Mouse (Mus musculus) stomach, embryonic 16.5 days (tissue): Measurements from ENCODE around the gene Ccdc28a. TPM values are rescaled to one million over a fixed set of nuclear protein-coding genes. Genes with fewer than 3 reads are reported as not detected.

Experiments
- ATAC-seq: fragments of 200-750 bp; cut with Nextera tagmentation; 2 replicates; pipeline ENCODE4 v1.8.0; 2017; ENCODE audit warnings: moderate number of reproducible peaks, moderate TSS enrichment; ENCODE audit not compliant: insufficient read depth, low FRiP score
- H3K27ac ChIP-seq: fragments of 300-500 bp; sonication (generic); 2 replicates; pipeline ENCODE4 v1.5.1; 2014; ENCODE audit warnings: low read length
- H3K27me3 ChIP-seq: fragments of 300-500 bp; sonication (generic); 2 replicates; pipeline ENCODE4 v1.6.1; 2014; ENCODE audit warnings: low read length, control low read depth, mixed read lengths; ENCODE audit not compliant: control insufficient read depth, insufficient read depth
- H3K36me3 ChIP-seq: fragments of 300-500 bp; sonication (generic); 2 replicates; pipeline ENCODE4 v1.6.1; 2014; ENCODE audit warnings: low read length; ENCODE audit not compliant: control insufficient read depth, insufficient read depth
- H3K4me1 ChIP-seq: fragments of 300-500 bp; sonication (generic); 2 replicates; pipeline ENCODE4 v1.6.1; 2014; ENCODE audit warnings: low read length, control low read depth, mixed read lengths; ENCODE audit not compliant: control insufficient read depth, insufficient read depth
- H3K4me2 ChIP-seq: fragments of 300-500 bp; sonication (generic); 2 replicates; pipeline ENCODE4 v1.6.1; 2014; ENCODE audit warnings: low read depth, low read length, mixed read lengths
- H3K4me3 ChIP-seq: fragments of 300-500 bp; sonication (generic); replicated peaks from 2 replicates; pipeline ENCODE4 v1.5.1; 2014; ENCODE audit warnings: mild to moderate bottlenecking, low read length
- H3K9ac ChIP-seq: fragments of 300-500 bp; sonication (generic); 2 replicates; pipeline ENCODE4 v1.6.1; 2014; ENCODE audit warnings: low read length
- H3K9me3 ChIP-seq: fragments of 300-500 bp; sonication (generic); replicated peaks from 2 replicates; pipeline ENCODE4 v1.6.1; 2016; ENCODE audit warnings: low read length, control low read depth; ENCODE audit not compliant: control insufficient read depth
- WGBS: fragments of 180-500 bp; shearing (Covaris S2); extraction: QIAGEN DNeasy Blood & Tissue Kit; methylation state at CpG from one replicate; pipeline ENCODE4 v1.1.7; 2014; 5-methylcytosine and 5-hydroxymethylcytosine counted together
- polyA plus RNA-seq: library from polyadenylated mRNA; unstranded; fragments of >200 nt; fragmentation: Nextera tagmentation; extraction: Ambion mirVana; gene quantifications from 2 replicates; pipeline ENCODE4 v1.2.1, GENCODE M21; 2015

The Ccdc28a gene
- polyA plus RNA-seq, 1 experiment from 2014 or later: 13.1 TPM

GRCm38 (mm10) chr10:18224386-18224785 lies 10.4 kb downstream of the Ccdc28a start:
- 87% methylated on average over 3 of the region's 3 CpGs for WGBS
- no peak overlapping the region for H3K9ac ChIP-seq
- H3K4me3 ChIP-seq: no peak overlapping the region
- H3K4me2 ChIP-seq: no peak overlapping the region
- H3K36me3 ChIP-seq: no peaks in the 10 kb centered on the region
- ATAC-seq: no peak
- no peaks in the 10 kb centered on the region for H3K4me1 ChIP-seq
- no peaks in the 10 kb centered on the region for H3K9me3 ChIP-seq
- H3K27me3 ChIP-seq: no peaks in the 10 kb centered on the region
- no peak overlapping the region for H3K27ac ChIP-seq

DNA sequence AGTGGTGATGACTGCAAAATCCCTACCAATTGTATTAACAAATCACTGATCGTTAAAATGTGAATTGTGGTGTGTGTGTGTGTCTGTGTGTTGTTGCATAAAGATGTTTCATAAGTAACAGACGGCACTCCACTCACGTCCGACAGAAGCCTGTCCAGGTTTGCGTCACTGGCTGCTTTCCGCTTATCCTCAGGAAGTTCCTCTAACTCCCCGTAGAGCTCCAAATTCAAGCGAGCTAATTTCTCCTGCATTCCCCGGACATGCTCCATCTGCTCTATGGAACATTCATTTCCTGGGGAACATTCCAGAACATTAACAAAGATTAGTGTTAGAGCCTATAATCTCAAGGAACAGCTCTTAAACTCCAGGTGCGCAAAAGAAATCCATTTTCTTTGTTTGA lies 15.4 kb downstream of the Ccdc28a start:
- no peak overlapping the region for H3K4me2 ChIP-seq
- no peak overlapping the region for H3K27ac ChIP-seq
- 64% methylated on average over 10 of the region's 10 CpGs for WGBS
- no peak for ATAC-seq
- no peaks in the 10 kb centered on the region for H3K4me1 ChIP-seq
- no peaks in the 10 kb centered on the region for H3K36me3 ChIP-seq
- no peaks in the 10 kb centered on the region for H3K9me3 ChIP-seq
- no peaks in the 10 kb centered on the region for H3K27me3 ChIP-seq
- no peak overlapping the region for H3K4me3 ChIP-seq
- no peak overlapping the region for H3K9ac ChIP-seq

GRCm38 (mm10) chr10:18214124-18214523 lies 20.7 kb downstream of the Ccdc28a start:
- H3K36me3 ChIP-seq: no peaks in the 10 kb centered on the region
- H3K27ac ChIP-seq: no peak overlapping the region
- 0 out of 2 replicates have a peak, but pooled peaks cover 7% of the 10 kb centered on the region for H3K4me1 ChIP-seq
- peak; percentile 51; the same call in 1 of the 2 replicates for ATAC-seq
- no peak overlapping the region for H3K4me3 ChIP-seq
- no peaks in the 10 kb centered on the region for H3K27me3 ChIP-seq
- 0 out of 2 replicates have a peak overlapping the region, but pooled peaks have one; percentile 19 for H3K4me2 ChIP-seq
- H3K9ac ChIP-seq: no peak overlapping the region
- H3K9me3 ChIP-seq: no peaks in the 10 kb centered on the region
- 57% methylated on average over 5 of the region's 5 CpGs for WGBS

- H3K9ac ChIP-seq: no peak overlapping the region
- no peak overlapping the region for H3K4me2 ChIP-seq
- no peaks in the 10 kb centered on the region for H3K27me3 ChIP-seq
- no peaks in the 10 kb centered on the region for H3K9me3 ChIP-seq
- no peak for ATAC-seq
- 0 out of 2 replicates have a peak, but pooled peaks cover 7% of the 10 kb centered on the region for H3K4me1 ChIP-seq
- no peaks in the 10 kb centered on the region for H3K36me3 ChIP-seq
- H3K27ac ChIP-seq: no peak overlapping the region
- 63% methylated on average over 4 of the region's 4 CpGs for WGBS
- H3K4me3 ChIP-seq: no peak overlapping the region
These were observed 21.4 kb downstream of the Ccdc28a start for GRCm38 (mm10) chr10:18213373-18213772.

DNA sequence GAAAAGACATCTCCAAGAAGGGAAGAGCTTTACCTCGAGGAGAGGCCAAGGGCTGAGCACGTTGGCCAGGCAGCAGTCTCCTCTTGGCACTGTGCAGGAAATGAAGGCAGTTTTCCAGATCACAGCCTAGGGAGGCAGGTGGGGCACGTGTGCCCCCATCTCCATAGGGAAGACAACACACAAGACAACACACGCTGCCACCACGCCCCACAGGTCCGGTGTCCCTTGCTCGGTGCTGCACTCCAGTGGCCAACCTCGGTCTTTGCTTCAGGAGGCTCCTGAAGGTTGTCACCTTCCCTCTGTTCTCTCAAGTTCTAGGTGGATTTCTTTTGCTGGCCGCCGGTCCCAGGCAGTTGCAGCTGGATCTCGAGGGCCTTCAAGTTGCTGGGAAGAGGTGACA lies 24.1 kb downstream of the Ccdc28a start, which contains the start of gene Ect2l:
Gene Ect2l (minus strand): TSS at position 165 of the 400 bp plus-strand sequence.
- H3K27me3 ChIP-seq: no peaks in the 10 kb centered on the region
- no peak within 1 kb of the TSS; the same call in 1 of the 2 replicates for H3K27ac ChIP-seq
- H3K9me3 ChIP-seq: no peaks in the 10 kb centered on the region
- H3K4me3 ChIP-seq: no peak within 1 kb of the TSS
- H3K9ac ChIP-seq: no peak within 1 kb of the TSS
- H3K4me1 ChIP-seq: 0 out of 2 replicates have a peak, but pooled peaks cover 7% of the 10 kb centered on the region
- peak within 1 kb of the TSS; percentile 38 for H3K4me2 ChIP-seq
- WGBS: 9% methylated on average over 11 of the region's 11 CpGs
- H3K36me3 ChIP-seq: no peaks in the 10 kb centered on the region
- ATAC-seq: no peak; the same call in none of the 2 replicates

GRCm38 (mm10) chr10:18210119-18210518 lies 24.7 kb downstream of the Ccdc28a start:
- Histone ChIP-seq H3K4me3 (no peak overlapping the region), H3K9me3 (no peaks in the 10 kb centered on the region), H3K4me1 (0 out of 2 replicates have a peak, but pooled peaks cover 7% of the 10 kb centered on the region), H3K4me2 (no peak overlapping the region), H3K27ac (no peak overlapping the region; the same call in 1 of the 2 replicates), H3K27me3 (no peaks in the 10 kb centered on the region), H3K9ac (no peak overlapping the region), H3K36me3 (no peaks in the 10 kb centered on the region)
- no peak for ATAC-seq
- WGBS: 42% methylated on average over 6 of the region's 6 CpGs

GRCm38 (mm10) chr10:18204067-18204466 lies 30.7 kb downstream of the Ccdc28a start:
- Histone ChIP-seq H3K27ac (peak overlapping the region; percentile 60), H3K36me3 (no peaks in the 10 kb centered on the region), H3K4me3 (no peak overlapping the region), H3K9me3 (no peaks in the 10 kb centered on the region), H3K27me3 (no peaks in the 10 kb centered on the region), H3K4me2 (no peak overlapping the region), H3K4me1 (no peaks in the 10 kb centered on the region), H3K9ac (no peak overlapping the region)
- ATAC-seq: peak; percentile 77
- 31% methylated on average over 7 of the region's 7 CpGs for WGBS

DNA sequence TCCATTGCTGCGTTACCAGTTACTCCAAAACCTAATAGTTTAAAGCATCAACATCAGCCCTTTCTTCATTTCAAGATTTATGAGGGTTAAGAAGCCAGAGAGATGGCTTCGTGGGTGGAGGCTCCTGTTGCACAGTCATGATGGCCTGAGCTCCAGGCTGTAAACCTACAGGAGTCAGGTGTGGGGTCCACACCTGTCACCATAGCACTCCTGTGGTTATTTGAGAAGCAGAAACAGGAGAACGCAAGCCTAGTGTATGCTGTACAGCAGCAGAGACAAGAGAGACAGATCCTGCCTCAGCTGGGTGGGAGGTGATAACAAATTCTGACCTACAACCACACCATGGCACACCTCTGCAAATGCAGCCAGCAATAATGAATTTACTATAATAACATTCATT lies 32.4 kb downstream of the Ccdc28a start:
- no peak overlapping the region for H3K4me3 ChIP-seq
- ATAC-seq: no peak
- no peaks in the 10 kb centered on the region for H3K36me3 ChIP-seq
- no peaks in the 10 kb centered on the region for H3K27me3 ChIP-seq
- H3K27ac ChIP-seq: no peak overlapping the region
- no peaks in the 10 kb centered on the region for H3K9me3 ChIP-seq
- 69% methylated on average over 3 of the region's 3 CpGs for WGBS
- H3K9ac ChIP-seq: no peak overlapping the region
- H3K4me1 ChIP-seq: no peaks in the 10 kb centered on the region
- no peak overlapping the region for H3K4me2 ChIP-seq

DNA sequence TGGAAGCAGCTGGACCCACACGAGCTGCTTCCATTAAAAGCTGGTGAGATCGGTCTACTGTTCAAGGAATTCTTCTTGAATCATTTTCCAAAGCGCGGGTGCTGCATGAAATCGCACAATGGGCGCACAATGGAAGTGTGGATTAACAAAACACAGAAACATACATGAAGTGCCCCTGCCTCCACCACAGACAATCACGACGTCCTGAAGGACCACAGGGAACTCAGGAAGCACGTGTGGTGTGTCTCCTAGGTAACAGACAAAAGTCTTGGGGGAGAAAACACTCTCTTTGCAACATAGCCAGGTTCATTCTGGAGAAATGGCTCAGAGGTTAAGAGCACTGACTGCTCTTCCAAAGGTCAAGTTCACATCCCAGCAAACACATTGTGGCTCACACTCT lies 34.1 kb downstream of the Ccdc28a start:
- H3K9me3 ChIP-seq: no peaks in the 10 kb centered on the region
- ATAC-seq: no peak
- WGBS: 63% methylated on average over 9 of the region's 9 CpGs
- H3K27ac ChIP-seq: no peak overlapping the region
- no peaks in the 10 kb centered on the region for H3K4me1 ChIP-seq
- no peak overlapping the region for H3K9ac ChIP-seq
- H3K4me3 ChIP-seq: no peak overlapping the region
- no peaks in the 10 kb centered on the region for H3K36me3 ChIP-seq
- no peak overlapping the region for H3K4me2 ChIP-seq
- no peaks in the 10 kb centered on the region for H3K27me3 ChIP-seq
